Mouse (Mus musculus): ENCODE data around the gene Zbtb41.

GRCm38 (mm10) chr1:139499751-139500150, 77.7 kb downstream of the Zbtb41 start:
- TF ChIP-seq CTCF (IDR thresholded peaks at IDR 0.05; ENCODE audit: borderline replicate concordance, control insufficient read depth, extremely low read depth, insufficient read depth, low read length, poor library complexity) (no peak), POLR2A (IDR thresholded peaks at IDR 0.05; ENCODE audit: control insufficient read depth, extremely low read depth, insufficient read depth, low read length, poor library complexity) (no peak)

All from thymus, adult 2 months (tissue).